Mouse (Mus musculus): ENCODE data around the gene Tomt.

DNA sequence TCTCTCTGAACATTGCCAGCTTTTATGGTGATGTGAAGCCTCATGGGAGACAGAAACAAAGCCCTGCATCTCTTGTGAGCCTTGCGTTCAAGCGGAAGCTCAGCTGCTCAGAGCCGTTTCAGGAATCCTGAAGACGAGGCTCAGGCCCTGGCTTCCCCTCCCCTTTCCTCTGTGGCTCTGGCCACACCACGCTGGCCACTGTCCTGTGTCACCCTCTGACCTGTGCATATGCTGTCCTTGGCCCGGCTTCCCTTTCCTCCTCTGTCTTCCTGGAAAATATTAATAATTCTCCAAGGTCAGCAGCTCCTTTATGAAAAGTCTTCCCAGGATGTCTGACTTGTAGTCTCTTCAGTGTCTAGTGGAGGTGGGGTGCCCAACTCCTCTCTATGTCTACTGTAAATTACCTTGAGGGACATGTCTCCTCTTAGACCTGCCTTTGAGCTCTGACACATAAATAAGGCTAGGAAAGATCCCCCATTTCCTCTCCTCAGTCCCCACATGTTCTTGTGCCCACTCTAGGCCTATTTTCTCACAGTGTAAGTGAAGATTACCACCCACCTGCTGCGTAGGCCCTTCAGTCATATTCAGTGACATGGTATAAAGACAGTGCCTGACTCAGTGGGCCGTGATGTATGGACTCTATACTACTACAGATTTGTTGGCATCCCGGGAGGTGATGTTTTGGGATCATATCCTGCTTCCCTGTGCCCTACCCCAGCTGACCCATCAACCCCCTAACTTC lies 23.6 kb downstream of the Tomt start:
- TF ChIP-seq POLR2A (IDR thresholded peaks at IDR 0.05; ENCODE audit: insufficient read depth, low read depth, low read length) (no peak), EP300 (IDR thresholded peaks at IDR 0.05; ENCODE audit: insufficient read depth, low read depth, low read length) (no peak)
